Mouse (Mus musculus) heart, adult 11 months (tissue): ENCODE data around the gene Agbl4.

Experiments
- DNase-seq: peaks from one replicate; pipeline ENCODE4 v3.0.0; 2022

Gene Agbl4

GRCm38 (mm10) chr4:111502965-111503727 lies 1105.7 kb downstream of the Agbl4 start:
- DNase-seq = peak; percentile 45

- DNase-seq = no peak
Observed at GRCm38 (mm10) chr4:111504952-111505351, 1107.5 kb downstream of the Agbl4 start.

GRCm38 (mm10) chr4:111510129-111510528 lies 1112.7 kb downstream of the Agbl4 start:
- DNase-seq = peak; percentile 58

DNA sequence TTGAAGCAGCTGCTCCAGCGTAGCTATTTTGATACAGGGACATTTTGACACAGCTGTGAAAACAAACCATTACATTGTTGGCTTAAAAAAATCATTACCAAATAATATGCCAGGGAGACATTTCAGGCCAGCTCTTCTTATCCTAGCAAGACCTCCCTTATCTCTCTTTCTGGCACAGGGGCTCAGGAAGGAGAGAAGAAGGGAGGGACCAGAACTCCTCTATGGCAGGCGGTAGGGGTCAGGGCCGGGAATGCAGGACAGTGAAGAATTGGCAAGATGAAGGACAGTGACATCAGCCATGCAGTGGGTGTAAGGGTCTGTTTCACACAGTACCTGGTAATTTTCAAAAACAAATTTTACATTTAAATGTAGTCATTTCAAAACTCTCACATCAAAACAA lies 1116.5 kb downstream of the Agbl4 start:
- peak; percentile 94 for DNase-seq

DNA sequence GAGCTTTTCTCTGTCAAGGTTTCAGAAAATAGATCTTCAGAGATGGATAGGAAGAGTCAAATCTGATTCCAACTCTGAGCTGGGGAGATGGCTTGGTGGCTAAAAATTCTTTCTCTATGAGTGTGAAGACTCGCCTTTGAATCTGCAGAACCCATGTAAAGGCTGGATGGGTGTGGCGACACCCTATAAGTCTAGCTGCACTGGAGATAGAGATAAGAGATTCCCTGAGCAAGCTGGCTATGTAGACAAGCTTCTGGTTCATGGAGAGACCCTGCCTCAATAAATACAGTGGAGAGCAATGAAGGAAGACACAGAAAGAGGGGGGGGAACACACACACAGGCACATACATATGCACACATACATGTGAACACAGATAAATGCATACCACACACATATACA lies 1118.7 kb downstream of the Agbl4 start:
- peak; percentile 42 for DNase-seq

DNA sequence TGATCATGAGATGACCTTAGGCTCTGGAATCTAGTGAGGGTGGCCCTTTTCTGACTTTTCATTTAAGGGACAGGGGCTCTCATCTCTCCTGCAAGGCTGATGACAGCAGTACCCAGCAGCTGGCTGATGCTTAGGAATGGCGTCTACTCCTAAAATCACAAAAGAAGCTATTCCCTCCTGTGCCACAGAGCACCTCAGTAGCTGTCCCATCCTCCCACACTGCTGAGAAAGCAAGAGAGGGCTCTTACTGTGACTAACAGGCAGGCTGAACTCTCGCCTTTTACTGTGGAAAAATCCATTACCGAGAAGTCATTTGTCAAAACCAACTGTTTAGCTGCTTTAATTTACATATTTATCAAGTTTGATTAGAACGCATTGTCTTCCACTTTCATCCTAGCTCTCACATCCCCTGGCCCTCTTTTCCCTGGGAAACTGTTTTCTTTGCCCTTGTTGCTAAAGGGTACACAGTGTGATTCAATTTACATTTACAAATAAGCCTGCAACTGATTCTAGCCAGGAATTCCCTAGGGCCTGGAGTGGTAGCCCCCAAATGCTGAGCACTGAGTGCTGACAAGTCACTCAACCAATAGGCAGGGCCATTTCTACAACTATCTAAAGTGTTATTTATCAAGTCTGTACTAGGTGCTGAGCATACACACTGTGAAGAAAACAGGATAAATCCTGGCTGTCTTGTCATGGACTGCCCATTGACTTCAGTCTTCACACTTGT lies 1119.8 kb downstream of the Agbl4 start:
- DNase-seq = peak; percentile 61

DNA sequence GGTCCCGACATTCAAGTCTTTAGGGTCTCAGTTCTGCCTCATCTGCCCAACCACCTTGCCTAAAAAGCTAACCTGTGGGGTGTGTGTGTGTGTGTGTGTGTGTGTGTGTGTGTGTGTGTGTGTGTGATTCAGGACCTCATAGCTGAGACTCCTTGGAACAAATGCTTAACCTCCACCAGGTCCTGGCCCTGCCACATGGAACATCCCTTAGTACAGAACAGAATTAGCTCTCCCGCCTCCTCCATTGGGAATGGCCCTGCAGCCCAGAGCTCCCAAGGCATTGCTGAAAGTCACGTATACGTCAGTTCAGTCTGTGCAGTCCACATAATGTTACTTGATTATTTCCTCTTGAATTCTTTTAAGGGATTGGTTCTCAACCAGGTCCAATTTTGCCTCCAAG lies 1120.7 kb downstream of the Agbl4 start:
- peak; percentile 61 for DNase-seq

DNA sequence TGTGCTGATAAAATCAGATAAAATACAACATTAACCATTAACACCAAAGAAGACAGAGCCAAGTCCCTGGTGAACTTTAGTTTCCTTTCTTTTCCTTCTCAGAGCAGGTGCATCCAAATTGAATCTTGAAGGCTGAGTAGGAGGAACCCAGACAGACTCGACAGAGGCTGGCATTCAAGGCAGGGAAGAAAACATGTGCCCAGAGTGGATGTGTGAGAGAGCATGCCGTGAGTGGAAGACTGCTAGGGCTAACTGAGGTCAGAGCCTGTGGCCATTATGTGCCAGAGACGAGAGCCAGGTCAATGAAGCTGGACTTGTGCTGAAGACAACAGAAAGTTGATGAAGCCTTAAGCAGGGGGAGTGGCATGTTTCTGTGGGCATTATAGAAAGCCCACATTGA lies 1121.8 kb downstream of the Agbl4 start:
- DNase-seq = peak; percentile 84

DNA sequence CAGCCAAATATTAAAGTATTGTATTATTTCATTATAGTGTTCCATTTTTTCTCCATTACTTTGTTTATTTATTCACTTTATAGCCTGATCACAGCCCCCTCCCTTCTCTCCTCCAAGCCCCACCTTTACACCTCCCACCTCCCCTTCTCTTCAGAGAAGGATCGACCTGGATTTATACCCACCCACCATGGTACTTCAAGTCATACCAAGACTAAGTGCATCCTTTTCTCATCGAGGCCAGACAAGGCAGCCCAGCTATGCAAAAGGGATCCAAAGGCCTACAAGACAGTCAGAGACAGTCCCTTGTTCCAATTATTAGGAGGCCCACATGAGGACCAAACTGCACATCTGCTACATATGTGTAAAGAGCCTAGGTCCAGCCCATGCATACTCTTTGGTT lies 1122.5 kb downstream of the Agbl4 start:
- peak; percentile 57 for DNase-seq

DNA sequence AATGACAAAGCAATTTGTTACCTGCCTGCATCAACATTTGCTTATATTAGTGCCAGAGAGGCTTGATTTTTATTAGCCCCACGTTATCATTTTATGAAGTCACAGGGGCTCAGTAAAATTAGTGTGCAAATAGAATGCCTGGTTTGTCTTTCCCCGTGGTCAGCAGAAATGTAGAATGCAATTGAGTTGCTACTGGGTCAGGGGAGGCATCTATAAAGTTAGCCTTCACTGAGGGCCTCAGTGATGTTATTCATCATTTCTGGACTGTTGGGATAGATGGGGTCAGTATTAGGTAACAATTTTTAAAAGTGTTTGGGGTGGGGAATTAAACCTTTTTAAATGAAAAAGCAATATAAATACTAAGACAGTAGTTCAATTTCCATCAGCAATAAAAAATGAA lies 1125.5 kb downstream of the Agbl4 start:
- no peak for DNase-seq

GRCm38 (mm10) chr4:111528961-111529360 lies 1131.5 kb downstream of the Agbl4 start:
- peak; percentile 55 for DNase-seq

DNA sequence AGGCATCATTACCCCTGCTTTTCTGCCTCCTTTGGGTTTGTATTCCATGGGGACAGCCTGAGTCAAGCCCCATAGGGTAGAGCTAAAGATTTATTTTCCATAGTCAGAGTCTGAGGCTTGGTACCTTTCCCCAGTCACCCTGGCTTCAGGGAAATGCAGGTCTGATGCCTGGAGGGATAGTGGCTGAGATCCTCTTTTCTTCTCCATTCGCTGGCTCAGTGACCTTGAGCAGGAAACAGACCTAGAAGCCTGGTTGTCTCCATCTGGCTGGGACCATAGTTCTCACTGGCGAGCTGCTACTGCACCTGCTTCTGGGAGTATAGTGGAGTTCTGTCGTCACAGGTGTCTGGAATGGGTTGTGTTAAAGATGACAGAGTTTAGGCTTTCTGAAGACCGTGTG lies 1132.5 kb downstream of the Agbl4 start:
- DNase-seq = peak; percentile 71

DNA sequence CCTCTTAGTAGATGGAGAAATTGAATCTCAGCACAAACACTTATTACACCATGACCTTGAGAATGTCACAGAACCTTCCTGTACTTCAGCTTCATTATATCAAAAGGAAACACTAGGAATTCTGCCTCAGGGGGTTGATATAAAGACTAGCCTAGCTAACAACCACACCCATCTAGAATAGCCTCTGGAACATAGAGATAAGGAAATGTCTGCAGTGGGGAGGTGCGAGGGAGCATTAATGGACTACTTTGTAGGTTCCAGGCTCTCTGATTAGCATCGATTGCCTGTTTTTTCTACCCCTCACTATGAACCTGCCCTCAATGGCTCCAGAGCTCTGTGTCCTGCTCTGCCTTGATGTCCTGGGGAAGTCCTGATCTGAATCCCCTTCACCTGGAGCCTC lies 1133.1 kb downstream of the Agbl4 start:
- peak; percentile 22 for DNase-seq

DNA sequence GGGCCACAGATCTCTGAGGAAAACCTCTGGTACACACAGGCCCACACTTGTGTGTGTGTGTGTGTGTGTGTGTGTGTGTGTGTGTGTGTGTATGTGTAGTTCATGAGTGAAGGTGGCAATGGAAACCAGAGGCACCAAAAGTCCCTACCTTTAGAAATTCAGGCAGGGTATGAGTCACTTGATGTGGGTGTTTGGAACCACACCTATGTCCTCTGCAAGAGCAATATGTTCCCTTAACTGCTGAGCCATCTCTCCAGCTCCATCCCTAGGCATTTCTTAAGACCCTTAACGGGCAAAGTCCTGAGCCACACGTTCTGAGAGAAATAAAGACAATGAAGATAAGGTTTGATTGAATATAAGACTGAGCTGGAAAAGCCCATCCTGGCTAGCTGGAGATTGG lies 1147.2 kb downstream of the Agbl4 start:
- peak; percentile 28 for DNase-seq

GRCm38 (mm10) chr4:111546009-111546408 lies 1148.5 kb downstream of the Agbl4 start:
- DNase-seq = peak; percentile 48

DNA sequence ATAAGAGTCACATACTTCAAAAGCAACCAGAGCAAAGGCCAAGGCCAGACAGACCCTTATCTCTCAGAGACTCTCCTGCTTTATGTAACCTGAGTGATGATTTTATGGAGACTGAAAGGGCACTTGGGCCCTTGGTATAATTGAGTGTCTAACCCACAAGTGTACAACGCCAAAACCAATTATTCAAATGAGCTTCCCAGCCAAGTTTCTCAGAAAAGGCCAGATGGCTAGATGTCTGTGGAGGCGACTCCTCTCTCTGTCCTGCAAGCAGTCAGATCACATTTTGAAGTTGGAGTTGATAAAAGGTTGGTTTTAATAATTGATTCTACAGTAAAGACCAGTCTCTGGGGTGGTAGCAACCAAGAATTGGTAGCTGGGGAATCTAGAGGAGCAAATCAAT lies 1158.0 kb downstream of the Agbl4 start:
- peak; percentile 22 for DNase-seq

GRCm38 (mm10) chr4:111577087-111577773 lies 1179.8 kb downstream of the Agbl4 start:
- DNase-seq = peak; percentile 5

- DNase-seq = peak; percentile 42
Observed at GRCm38 (mm10) chr4:111579115-111579862, 1181.8 kb downstream of the Agbl4 start.

GRCm38 (mm10) chr4:111579863-111580224 lies 1182.4 kb downstream of the Agbl4 start:
- DNase-seq = peak; percentile 40

DNA sequence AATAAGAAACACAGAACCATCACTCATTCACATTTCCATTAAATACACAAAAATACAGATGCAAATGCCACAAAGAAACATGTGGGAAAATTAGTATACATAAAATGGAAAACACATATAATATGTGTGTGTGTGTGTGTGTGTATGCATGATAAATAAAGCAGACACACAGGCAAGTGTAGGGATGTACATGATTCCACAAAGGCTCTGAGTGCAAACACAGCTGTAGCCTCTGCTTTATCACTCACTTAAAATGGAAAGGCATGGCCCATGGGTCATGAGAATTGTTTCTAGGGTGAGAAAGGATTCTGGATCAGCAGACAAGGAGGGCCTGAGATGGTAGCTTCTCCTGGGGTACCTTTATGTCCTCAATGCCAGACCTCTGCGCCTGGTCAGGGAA lies 1182.8 kb downstream of the Agbl4 start:
- peak; percentile 80 for DNase-seq

DNA sequence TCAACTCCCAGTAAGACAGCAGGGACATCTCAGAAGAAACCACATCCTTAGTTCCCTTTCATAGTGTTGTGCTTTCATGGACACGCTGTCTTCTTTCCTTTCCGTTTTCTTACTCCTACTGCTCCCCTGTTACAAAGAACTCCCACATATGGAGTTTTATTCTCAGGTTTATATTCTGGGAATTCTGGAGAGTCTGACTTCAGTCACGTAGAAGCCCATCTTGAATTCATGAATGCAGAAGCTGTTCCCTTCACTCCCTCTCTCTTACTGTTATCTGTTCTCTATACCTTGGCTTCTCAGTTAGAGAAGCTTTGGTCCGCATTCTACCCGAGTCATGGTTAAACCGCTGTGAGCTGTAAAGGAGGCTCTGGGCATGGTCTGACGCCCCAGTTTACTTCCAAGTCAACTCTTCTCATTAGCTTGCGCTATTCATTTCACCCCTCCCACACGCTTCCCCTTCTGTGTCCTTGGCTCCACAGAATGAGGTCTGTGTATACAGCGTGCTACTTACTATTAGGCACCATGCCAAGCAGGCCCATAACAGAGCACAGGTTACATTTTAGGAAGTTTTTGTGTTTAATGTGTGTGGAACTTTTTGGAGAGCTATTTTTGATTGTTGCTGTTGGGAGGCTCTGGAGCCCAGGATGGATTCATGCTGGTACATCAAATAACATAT lies 1186.2 kb downstream of the Agbl4 start:
- peak; percentile 46 for DNase-seq

DNA sequence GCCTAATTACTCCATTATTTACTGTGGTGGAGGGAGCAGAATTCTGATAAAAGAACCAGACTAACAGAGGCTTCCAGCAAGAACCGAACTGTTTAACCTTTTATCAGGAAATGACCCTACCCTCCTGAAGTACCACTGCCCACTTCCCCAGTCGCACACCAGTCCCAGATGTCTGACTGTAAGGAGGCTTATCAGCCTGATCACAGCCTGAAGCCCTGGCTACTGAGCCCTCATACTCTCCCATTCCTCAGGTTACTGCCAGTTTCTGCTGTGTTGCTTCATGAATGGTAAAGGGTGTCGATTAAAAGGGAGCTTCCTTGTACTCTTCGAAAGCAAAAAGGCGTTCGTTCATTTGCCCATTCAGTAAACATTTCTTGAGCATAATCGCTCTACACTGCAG lies 1186.8 kb downstream of the Agbl4 start:
- DNase-seq = peak; percentile 65
